Mouse (Mus musculus) 416B (cell line): Measurements from ENCODE around the gene Rabif.

Experiments used
- DNase-seq: peaks from one replicate; pipeline ENCODE4 v3.0.0; 2011; ENCODE audit warnings: low read depth

The Rabif gene

DNA sequence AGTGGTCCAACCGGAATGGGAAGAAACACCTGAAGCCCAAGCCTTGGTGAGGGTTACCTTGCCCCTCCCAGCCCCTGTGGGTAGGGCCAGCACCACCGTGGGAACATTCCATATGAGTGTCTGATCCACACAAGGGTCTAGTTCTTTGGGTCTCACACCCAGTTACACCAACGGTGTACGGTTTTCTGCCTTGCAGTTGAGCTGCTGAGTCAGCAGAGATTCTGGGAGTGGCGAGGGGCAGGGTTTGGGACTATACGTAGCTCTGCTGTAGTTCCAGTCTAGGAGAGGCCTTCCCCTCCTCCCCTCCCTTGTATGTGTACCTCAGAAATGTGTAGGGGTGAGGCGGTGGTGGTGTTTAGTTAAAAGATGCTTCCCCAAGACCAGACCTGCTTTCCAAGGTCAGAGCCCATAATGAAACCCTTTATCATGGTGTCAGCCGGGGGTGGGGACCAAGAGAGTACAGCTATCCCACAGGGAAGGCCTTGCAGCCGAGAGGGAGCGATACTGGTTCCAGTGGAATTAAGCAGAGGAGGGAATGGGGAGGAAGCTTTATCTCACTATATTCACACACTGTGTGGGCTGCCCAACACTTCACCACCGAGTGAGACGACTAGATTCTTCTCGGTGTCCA, 60.9 kb downstream of the Rabif start:
- no peak for DNase-seq

GRCm38 (mm10) chr1:134555871-134556670, 61.6 kb downstream of the Rabif start:
- no peak for DNase-seq

DNA sequence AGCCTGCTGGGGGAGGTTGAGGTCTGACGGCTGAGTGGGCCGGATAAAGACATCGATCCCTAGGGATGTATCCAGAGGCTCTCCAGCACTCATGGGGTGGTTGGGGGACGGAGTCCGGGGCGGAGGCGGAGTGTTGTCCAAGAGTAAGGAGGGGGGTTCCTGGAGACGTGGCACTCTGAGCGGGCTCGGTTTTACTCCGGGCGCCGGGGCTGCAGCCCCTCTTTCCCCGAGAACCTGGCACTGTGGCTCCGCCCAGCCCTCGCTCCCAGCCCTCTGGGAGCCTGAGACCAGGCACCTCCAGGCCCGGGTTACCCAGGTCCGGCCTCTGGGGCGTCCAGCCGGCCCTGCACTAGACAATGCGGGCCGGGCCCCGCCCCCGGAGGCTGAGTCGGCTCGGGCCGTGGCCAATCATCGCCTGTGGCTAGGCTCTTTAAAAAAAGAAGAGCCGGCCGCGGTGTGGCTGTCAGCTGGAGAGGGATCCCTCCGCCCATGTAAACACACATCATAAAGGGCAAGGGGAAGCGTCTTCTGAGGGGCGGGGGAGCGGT, 62.3 kb downstream of the Rabif start:
- peak; percentile 95 for DNase-seq
